Mouse (Mus musculus) midbrain, embryonic 14.5 days (tissue): Measurements from ENCODE around the gene Setd1a. TPM values are rescaled to one million over a fixed set of nuclear protein-coding genes. Genes with fewer than 3 reads are reported as not detected.
A peak's percentile ranks its signal among the peaks of the same experiment; 100 is the strongest.

Source experiments
- ATAC-seq: fragments of 200-750 bp; cut with Nextera tagmentation; 2 replicates; pipeline ENCODE4 v1.8.0; 2017; ENCODE audit warnings: moderate number of reproducible peaks, moderate library complexity; ENCODE audit not compliant: low FRiP score, low TSS enrichment
- DNase-seq: peaks from one replicate; pipeline ENCODE4 v3.0.0-alpha.2; 2015
- H3K27ac ChIP-seq: fragments of 300-500 bp; sonication (generic); replicated peaks from 2 replicates; pipeline ENCODE4 v1.5.1; 2014; ENCODE audit warnings: mild to moderate bottlenecking, low read depth, low read length, moderate library complexity
- H3K27me3 ChIP-seq: fragments of 300-500 bp; sonication (generic); 2 replicates; pipeline ENCODE4 v1.6.1; 2014; ENCODE audit warnings: low read length, control low read depth, mixed read lengths; ENCODE audit not compliant: control insufficient read depth, insufficient read depth
- H3K36me3 ChIP-seq: fragments of 300-500 bp; sonication (generic); 2 replicates; pipeline ENCODE4 v1.6.1; 2014; ENCODE audit warnings: low read length, control low read depth; ENCODE audit not compliant: control insufficient read depth, insufficient read depth
- H3K4me1 ChIP-seq: fragments of 300-500 bp; sonication (generic); 2 replicates; pipeline ENCODE4 v1.6.1; 2014; ENCODE audit warnings: mild to moderate bottlenecking, antibody characterized with exemption, low read length, control low read depth; ENCODE audit not compliant: control insufficient read depth, insufficient read depth
- H3K4me2 ChIP-seq: fragments of 300-500 bp; sonication (generic); 2 replicates; pipeline ENCODE4 v1.6.1; 2014; ENCODE audit warnings: mild to moderate bottlenecking, low read length, moderate library complexity
- H3K4me3 ChIP-seq: fragments of 300-500 bp; sonication (generic); replicated peaks from 2 replicates; pipeline ENCODE4 v1.5.1; 2014; ENCODE audit warnings: low read depth, low read length
- H3K9ac ChIP-seq: fragments of 300-500 bp; sonication (generic); replicated peaks from 2 replicates; pipeline ENCODE4 v1.6.1; 2014; ENCODE audit warnings: mild to moderate bottlenecking, low read length, moderate library complexity
- H3K9me3 ChIP-seq: fragments of 300-500 bp; sonication (generic); 2 replicates; pipeline ENCODE4 v1.6.1; 2016; ENCODE audit warnings: low read length, control low read depth, mixed read lengths; ENCODE audit not compliant: control insufficient read depth
- WGBS: fragments of 180-500 bp; shearing (Covaris S2); extraction: QIAGEN DNeasy Blood & Tissue Kit; methylation state at CpG from one replicate; pipeline ENCODE4 v1.1.7; 2014; 5-methylcytosine and 5-hydroxymethylcytosine counted together
- polyA plus RNA-seq: library from polyadenylated mRNA; unstranded; fragments of >200 nt; fragmentation: Nextera tagmentation; extraction: Ambion mirVana; gene quantifications from 2 replicates; pipeline ENCODE4 v1.2.1, GENCODE M21; 2014

Setd1a gene
- polyA plus RNA-seq, 1 experiment from 2014 or later = 27.3 TPM

DNA sequence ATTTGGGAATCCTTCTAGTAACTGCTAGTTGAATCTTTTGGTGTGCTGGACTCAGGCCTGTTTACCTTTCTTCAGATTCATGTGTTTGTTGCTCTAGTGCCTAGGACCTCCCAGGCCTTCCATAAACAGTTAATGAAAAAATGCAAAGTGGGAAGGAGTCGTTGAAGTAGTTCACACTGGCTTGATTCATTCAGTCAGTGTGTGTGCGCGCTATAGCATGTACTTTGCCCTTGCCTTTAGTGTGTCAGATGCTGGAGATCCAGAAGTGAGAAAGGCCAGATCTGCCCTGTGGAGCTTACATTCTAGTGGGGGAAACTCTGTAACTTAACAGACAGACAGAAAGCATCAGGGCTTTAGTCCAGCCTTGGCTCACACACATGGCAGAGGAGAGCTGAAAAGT lies 16.0 kb upstream of the Setd1a start:
- Histone ChIP-seq H3K9me3 (no peaks in the 10 kb centered on the region), H3K4me1 (no peaks in the 10 kb centered on the region), H3K27me3 (no peaks in the 10 kb centered on the region), H3K9ac (no peak overlapping the region), H3K4me2 (no peak overlapping the region), H3K27ac (no peak overlapping the region), H3K4me3 (no peak overlapping the region), H3K36me3 (peaks cover 87% of the 10 kb centered on the region)
- DNase-seq = no peak
- WGBS = 87% methylated on average over 3 of the region's 3 CpGs
- no peak for ATAC-seq

DNA sequence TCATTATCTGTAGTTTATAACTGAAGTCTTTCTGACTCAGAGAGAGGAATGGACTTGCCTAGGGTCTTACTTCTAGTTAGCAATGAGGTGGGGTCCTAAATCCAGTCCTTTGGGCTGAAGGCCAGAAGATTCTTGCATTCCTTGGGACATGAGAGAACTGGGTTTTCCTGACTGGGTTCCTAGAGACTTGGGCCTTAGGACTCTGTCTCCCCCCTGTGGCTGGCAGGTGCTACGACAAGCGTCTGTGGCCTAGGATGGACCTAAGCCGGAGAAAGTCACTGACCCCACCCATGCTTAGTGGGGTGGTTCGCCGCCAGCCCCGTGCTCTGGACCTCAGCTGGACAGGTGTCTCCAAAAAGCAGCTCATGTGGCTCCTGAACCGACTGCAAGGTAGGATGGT lies 15.4 kb upstream of the Setd1a start:
- no peak overlapping the region for H3K9ac ChIP-seq
- H3K27ac ChIP-seq = no peak overlapping the region
- H3K27me3 ChIP-seq = no peaks in the 10 kb centered on the region
- H3K4me3 ChIP-seq = no peak overlapping the region
- WGBS = 40% methylated on average over 7 of the region's 7 CpGs
- ATAC-seq (no peak), DNase-seq (peak; percentile 78)
- H3K36me3 ChIP-seq = peaks cover 87% of the 10 kb centered on the region
- H3K4me2 ChIP-seq = no peak overlapping the region
- H3K9me3 ChIP-seq = no peaks in the 10 kb centered on the region
- no peaks in the 10 kb centered on the region for H3K4me1 ChIP-seq

DNA sequence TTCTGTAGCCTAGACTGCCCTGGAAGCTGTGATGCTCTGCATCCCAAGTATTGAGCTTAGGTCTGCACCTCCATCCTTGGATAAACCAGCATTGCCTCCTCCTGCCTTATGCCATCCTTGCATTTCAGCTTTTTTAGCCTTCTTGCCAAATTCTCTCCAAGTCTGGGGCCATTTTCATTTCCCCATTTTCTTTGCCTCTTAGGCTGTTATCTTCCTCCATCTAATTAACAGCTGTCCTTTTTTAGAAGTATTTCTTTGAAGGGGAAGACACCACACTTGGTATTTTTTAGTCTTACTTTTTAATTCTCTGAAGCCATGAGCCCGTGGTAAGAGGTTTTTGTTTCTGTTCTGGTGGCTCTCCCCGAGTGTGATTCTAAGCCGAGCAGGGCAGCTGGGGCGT lies 12.8 kb upstream of the Setd1a start:
- 96% methylated on average over 4 of the region's 4 CpGs for WGBS

DNA sequence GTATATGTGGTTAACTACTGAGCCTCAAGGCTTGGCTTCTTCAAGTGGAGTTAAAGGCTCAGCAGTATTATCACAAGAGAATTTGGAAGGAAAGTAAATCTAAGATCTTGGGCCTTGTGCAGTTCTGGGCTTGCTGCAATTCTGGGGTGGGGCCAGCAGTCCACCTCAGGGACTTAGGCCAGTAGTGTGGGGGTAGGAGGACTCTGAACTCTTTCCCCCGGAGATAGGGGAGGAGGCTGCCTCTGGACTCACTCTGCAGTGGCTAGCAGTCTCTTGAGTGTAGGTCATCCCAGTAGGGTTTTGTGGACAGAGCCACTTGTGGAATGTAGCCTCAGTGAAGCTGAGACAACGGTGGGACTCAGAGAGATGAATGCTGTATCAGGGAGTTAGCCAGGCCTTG lies 10.7 kb upstream of the Setd1a start:
- Histone ChIP-seq H3K4me3 (no peak overlapping the region), H3K4me1 (peaks cover 22% of the 10 kb centered on the region), H3K27ac (no peak overlapping the region), H3K9me3 (no peaks in the 10 kb centered on the region), H3K4me2 (no peak overlapping the region), H3K36me3 (peaks cover 70% of the 10 kb centered on the region), H3K27me3 (no peaks in the 10 kb centered on the region), H3K9ac (no peak overlapping the region)
- WGBS = 89% methylated on average over 2 of the region's 2 CpGs
- DNase-seq (no peak), ATAC-seq (no peak)

More for the DNA sequence above, 12.8 kb upstream of the Setd1a start:
- H3K36me3 ChIP-seq = peaks cover 86% of the 10 kb centered on the region
- no peak for DNase-seq
- H3K27me3 ChIP-seq = no peaks in the 10 kb centered on the region
- no peak overlapping the region for H3K27ac ChIP-seq
- peaks cover 5% of the 10 kb centered on the region; the same call in 1 of the 2 replicates for H3K4me1 ChIP-seq
- H3K4me2 ChIP-seq = no peak overlapping the region
- H3K9ac ChIP-seq = no peak overlapping the region
- H3K9me3 ChIP-seq = no peaks in the 10 kb centered on the region
- ATAC-seq = no peak
- no peak overlapping the region for H3K4me3 ChIP-seq

DNA sequence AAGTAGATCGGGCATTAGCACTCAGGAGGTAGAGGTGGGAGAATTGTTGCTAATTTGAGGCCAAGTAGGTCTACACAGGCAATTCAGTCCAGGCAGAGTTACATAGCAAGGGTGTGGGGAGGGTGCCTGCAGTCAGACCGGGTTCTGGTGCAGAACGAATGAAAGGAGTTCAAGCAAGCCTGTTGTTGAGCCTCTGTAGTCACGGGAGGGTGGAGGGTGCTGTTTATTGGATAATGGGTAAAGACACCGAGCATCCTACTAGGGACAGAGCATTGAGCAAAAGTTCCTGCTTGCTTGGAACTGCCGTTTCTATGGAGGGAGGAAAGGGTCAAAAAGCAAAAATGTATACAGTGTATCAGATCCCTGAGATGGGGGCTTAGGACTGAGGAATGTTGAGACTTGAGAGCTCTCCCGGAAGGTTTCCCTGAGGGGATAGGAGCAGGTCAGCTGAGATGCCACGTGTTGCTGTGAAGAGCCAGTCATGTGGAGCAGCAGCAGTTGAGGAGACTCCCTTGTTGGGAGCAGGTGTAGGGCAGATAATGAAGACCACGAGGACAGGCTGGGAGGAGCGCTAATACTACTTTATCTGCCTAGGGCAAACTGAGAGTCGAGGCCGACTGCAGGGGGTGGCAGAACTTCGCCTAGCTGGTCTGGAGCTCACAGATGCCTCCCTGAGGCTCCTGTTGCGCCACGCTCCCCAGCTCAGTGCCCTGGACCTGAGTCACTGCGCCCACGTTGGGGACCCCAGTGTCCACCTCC lies 9.4 kb upstream of the Setd1a start:
- WGBS = 83% methylated on average over 17 of the region's 17 CpGs
- no peak for DNase-seq
- Histone ChIP-seq H3K9ac (no peak overlapping the region), H3K27ac (no peak overlapping the region), H3K36me3 (peaks cover 63% of the 10 kb centered on the region), H3K9me3 (no peaks in the 10 kb centered on the region), H3K4me2 (no peak overlapping the region), H3K27me3 (no peaks in the 10 kb centered on the region), H3K4me1 (peaks cover 23% of the 10 kb centered on the region), H3K4me3 (no peak overlapping the region)
- no peak for ATAC-seq

DNA sequence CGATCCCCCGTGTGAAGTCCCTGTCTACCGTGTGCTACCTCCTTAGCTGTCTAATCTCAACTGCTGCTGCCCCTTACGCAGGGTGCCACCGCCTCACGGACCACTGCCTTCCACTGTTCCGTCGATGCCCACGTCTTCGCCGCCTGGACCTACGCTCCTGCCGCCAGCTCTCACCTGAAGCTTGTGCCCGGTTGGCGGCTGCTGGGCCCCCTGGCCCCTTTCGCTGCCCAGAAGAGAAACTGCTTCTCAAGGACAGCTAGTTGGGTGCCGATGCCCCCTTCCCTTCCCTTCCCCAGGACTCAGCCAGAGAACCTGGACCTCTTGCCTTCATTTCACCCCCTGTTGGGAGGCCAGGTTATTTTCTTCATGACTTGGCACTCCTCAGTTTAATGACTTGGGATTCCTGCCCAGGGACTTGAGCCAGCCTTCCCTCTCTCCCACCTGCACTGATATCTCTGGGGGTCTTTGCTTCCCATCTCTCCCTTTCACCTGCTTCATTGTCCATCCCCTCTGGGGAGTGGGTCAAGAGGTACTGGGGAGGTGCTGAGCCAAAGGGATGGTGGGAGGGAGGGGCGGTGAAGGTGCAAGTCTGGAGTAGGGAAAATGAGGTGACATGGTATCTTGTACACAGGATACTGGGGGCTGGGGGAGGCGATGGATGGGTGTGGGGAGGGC lies 8.7 kb upstream of the Setd1a start:
- WGBS = 95% methylated on average over 19 of the region's 19 CpGs
- H3K4me1 ChIP-seq = peaks cover 23% of the 10 kb centered on the region
- no peak overlapping the region for H3K9ac ChIP-seq
- H3K27ac ChIP-seq = 0 out of 2 replicates have a peak overlapping the region, but pooled peaks have one; percentile 49
- ATAC-seq = no peak
- DNase-seq = no peak
- peaks cover 55% of the 10 kb centered on the region for H3K36me3 ChIP-seq
- H3K4me3 ChIP-seq = no peak overlapping the region
- no peaks in the 10 kb centered on the region for H3K27me3 ChIP-seq
- H3K9me3 ChIP-seq = no peaks in the 10 kb centered on the region
- no peak overlapping the region for H3K4me2 ChIP-seq

DNA sequence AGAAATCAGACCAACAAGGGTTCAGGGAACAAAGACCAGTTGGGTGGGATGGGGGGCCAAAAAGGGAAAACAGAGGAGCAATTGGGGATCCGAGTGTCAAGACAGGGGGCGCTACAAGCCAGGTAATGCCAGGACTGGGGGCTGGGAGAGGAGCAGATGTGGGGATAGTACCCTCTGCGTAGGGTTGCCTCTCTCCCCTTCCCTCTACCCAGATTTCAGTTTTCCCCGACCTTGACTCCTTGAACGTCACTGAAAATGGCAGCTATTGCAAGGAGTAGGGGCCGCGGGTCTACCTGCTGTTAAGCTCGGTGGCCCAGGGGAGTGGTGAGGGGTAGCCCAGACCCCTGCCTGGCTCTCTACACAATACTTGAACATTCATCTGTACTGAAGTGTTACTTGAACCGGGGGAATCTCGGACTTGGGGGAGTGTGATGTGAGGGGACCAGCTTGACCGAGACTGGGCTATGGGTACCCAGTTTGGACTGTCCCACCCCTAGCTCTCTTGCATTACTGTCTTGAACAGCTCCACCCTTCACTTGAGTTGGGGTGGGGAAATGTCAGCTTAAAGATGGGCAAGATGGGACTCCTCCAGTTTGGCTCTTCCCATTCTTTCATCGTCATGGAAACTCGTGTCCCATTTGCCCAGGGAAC lies 8.0 kb upstream of the Setd1a start:
- Histone ChIP-seq H3K27ac (0 out of 2 replicates have a peak overlapping the region, but pooled peaks have one; percentile 49), H3K36me3 (peaks cover 51% of the 10 kb centered on the region), H3K4me3 (no peak overlapping the region), H3K9ac (no peak overlapping the region), H3K9me3 (no peaks in the 10 kb centered on the region), H3K4me2 (peak overlapping the region; percentile 64; the same call in 1 of the 2 replicates), H3K4me1 (peaks cover 23% of the 10 kb centered on the region), H3K27me3 (no peaks in the 10 kb centered on the region)
- WGBS = 50% methylated on average over 13 of the region's 13 CpGs
- DNase-seq = no peak
- ATAC-seq = no peak

DNA sequence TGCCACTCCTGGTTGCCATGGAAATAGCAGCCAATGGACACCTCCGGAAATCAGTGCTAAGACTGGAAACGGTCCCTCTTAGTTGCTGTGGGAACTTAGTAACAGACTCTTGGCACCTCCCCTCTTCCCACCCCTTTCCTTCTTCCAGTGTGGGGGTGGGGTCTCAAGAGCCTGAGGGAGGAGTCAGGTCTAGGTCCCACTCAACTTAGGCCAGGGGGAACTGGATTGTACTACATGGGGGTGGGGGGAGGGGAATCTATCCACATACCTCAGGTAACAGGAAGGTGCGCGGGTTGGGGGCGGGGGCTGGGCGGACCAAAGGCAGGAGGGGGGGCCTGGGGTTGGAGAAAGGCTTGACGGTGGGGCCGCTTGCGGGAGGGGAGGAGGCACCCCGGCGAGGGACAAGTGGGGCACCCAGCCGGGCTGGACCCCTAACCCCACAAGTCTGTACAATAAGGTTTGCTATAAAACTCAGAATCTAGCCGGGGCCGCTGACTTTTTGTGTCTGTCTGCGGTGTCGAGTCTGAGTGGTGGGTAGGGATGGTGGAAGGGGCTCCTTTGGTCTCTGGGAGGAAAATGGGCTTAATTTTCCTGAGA lies 7.4 kb upstream of the Setd1a start:
- Histone ChIP-seq H3K9ac (peak overlapping the region; percentile 58; the same call in 1 of the 2 replicates), H3K36me3 (peaks cover 45% of the 10 kb centered on the region), H3K4me2 (peak overlapping the region; percentile 64), H3K4me1 (peaks cover 23% of the 10 kb centered on the region), H3K27me3 (no peaks in the 10 kb centered on the region), H3K27ac (peak overlapping the region; percentile 71), H3K9me3 (no peaks in the 10 kb centered on the region), H3K4me3 (peak overlapping the region; percentile 38)
- peak; percentile 82 for ATAC-seq
- DNase-seq = peak; percentile 93
- WGBS = 2% methylated on average over 16 of the region's 16 CpGs
